Mouse (Mus musculus): ENCODE measurements around the gene Ldb1. TPM values are rescaled to one million over a fixed set of nuclear protein-coding genes. Genes with fewer than 3 reads are reported as not detected.

Ldb1 gene
- total RNA-seq, 4 experiments from 2014 or later: 55.5 to 115 (median 89.6) TPM

Other genes starting within 250 kb of the Ldb1 start
- 1 to 10 TPM in 1 of 4 experiments, under 1 TPM in 3; 0.45 to 2.0 (median 0.61) TPM for gene Kcnip2, start 229.2 kb downstream of the Ldb1 start, total RNA-seq (2022)
- 10 to 100 TPM; 19.0 to 27.7 (median 20.8) TPM for gene Armh3, start 46.7 kb downstream of the Ldb1 start, total RNA-seq (2022)
- 10 to 100 TPM; 13.0 to 25.3 (median 19.9) TPM for gene Hps6, start 41.7 kb downstream of the Ldb1 start, total RNA-seq (2022)
- 10 to 100 TPM; 27.8 to 37.8 (median 34.3) TPM for gene Pprc1, start 328 bp downstream of the Ldb1 start, total RNA-seq (2022)
- 10 to 100 TPM; 43.3 to 47.8 (median 45.5) TPM for gene Nolc1, start 30.6 kb upstream of the Ldb1 start, total RNA-seq (2022)
- 10 to 100 TPM in 2 of 4 experiments, under 1 TPM in 2; 0.28 to 43.1 (median 15.1) TPM for gene Elovl3, start 86.7 kb upstream of the Ldb1 start, total RNA-seq (2022)
- gene Pitx3, start 103.1 kb upstream of the Ldb1 start, total RNA-seq (2022): under 1 TPM in 2 of 4 experiments, not detected in 2; 0.17 to 0.35 TPM
- gene Gbf1, start 107.3 kb upstream of the Ldb1 start, total RNA-seq (2022): 100 to 1,000 TPM in 1 of 4 experiments, 10 to 100 TPM in 3; 81.0 to 101 (median 85.3) TPM